Mouse (Mus musculus): ENCODE measurements at regions not wholly inside any gene's neighbourhood (a gene's known extent, or its start where the extent isn't known, plus 50 kb on each side); places are given as distances from the start of the nearest gene placed in this dataset.

GRCm38 (mm10) chr1:133549816-133550215, 60.3 kb downstream of the Snrpe start:
- no peaks in the 10 kb centered on the region; the same call in 1 of the 2 replicates for H3K4me1 ChIP-seq
- no peak overlapping the region for H3K4me2 ChIP-seq
- H3K4me3 ChIP-seq, result no peak overlapping the region
- no peak for ATAC-seq
- no peaks in the 10 kb centered on the region for H3K36me3 ChIP-seq (ENCODE audit: poor library complexity, severe bottlenecking)
- H3K27me3 ChIP-seq, result no peaks in the 10 kb centered on the region
- no peak overlapping the region for H3K9ac ChIP-seq
- H3K9me3 ChIP-seq (replicated peaks), result no peaks in the 10 kb centered on the region
- no peak overlapping the region for H3K27ac ChIP-seq
- WGBS, result 87% methylated on average over 10 of the region's 10 CpGs

DNA sequence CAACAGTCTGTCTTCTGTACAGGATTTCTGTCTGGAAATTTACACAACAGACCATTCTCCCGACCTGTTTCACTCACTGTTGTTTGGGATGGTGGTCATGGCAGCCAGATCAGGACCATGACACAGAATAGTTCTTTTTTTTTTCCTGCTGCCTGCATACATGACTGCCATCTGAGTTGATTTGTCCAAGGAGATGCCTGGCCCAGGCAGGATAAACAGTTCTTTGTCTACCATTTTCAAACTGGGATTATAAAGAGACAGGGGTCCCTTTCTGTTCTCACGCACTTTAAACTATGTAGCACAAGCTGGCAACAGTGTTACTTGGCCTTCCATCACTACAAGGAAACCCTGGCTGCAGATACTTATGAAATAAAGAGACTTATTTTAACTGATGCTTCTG, 61.1 kb downstream of the Snrpe start:
- Histone ChIP-seq H3K27me3 (no peaks in the 10 kb centered on the region), H3K27ac (no peak overlapping the region), H3K9me3 (replicated peaks) (no peaks in the 10 kb centered on the region), H3K36me3 (ENCODE audit: poor library complexity, severe bottlenecking) (no peaks in the 10 kb centered on the region), H3K9ac (no peak overlapping the region), H3K4me1 (no peaks in the 10 kb centered on the region; the same call in 1 of the 2 replicates), H3K4me3 (no peak overlapping the region), H3K4me2 (no peak overlapping the region)
- WGBS, result 32% methylated on average over 2 of the region's 2 CpGs
- ATAC-seq, result no peak

- no peaks in the 10 kb centered on the region for H3K27me3 ChIP-seq
- no peak for ATAC-seq
- no peak overlapping the region for H3K9ac ChIP-seq
- no peaks in the 10 kb centered on the region; the same call in 1 of the 2 replicates for H3K4me1 ChIP-seq
- WGBS, result 83% methylated on average over 3 of the region's 3 CpGs
- H3K4me3 ChIP-seq, result no peak overlapping the region
- no peak overlapping the region for H3K4me2 ChIP-seq
- no peak overlapping the region for H3K27ac ChIP-seq
- H3K9me3 ChIP-seq (replicated peaks), result no peaks in the 10 kb centered on the region
- H3K36me3 ChIP-seq (ENCODE audit: poor library complexity, severe bottlenecking), result no peaks in the 10 kb centered on the region
These were observed 62.5 kb downstream of the Snrpe start for GRCm38 (mm10) chr1:133547541-133547940.

DNA sequence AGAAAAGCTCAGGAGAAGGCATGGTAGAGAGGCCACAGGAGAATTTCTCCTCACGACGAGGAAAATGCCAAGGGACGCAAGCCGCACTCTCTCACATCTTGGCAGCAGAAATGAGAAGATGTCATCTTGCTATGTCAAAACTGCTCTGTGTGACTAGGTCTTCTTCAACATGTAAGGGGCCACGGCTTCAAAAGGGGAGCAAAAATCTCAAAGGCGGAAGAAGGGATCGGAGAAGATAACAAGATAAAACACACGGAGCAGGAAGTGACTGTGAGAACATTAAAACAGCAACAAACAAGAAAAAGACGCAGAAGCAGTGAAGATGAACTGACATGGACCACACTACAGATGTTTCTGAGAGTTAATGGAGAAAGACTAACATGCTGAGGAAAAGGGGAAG, 65.1 kb downstream of the Snrpe start:
- H3K4me2 ChIP-seq, result no peak overlapping the region
- no peaks in the 10 kb centered on the region for H3K27me3 ChIP-seq
- no peak overlapping the region for H3K9ac ChIP-seq
- H3K4me1 ChIP-seq, result no peaks in the 10 kb centered on the region; the same call in 1 of the 2 replicates
- H3K4me3 ChIP-seq, result no peak overlapping the region
- no peaks in the 10 kb centered on the region for H3K36me3 ChIP-seq (ENCODE audit: poor library complexity, severe bottlenecking)
- H3K27ac ChIP-seq, result no peak overlapping the region
- no peaks in the 10 kb centered on the region for H3K9me3 ChIP-seq (replicated peaks)
- 87% methylated on average over 9 of the region's 9 CpGs for WGBS
- ATAC-seq, result no peak

- 89% methylated on average over 10 of the region's 10 CpGs for WGBS
- H3K27me3 ChIP-seq, result no peaks in the 10 kb centered on the region
- H3K4me1 ChIP-seq, result no peaks in the 10 kb centered on the region; the same call in 1 of the 2 replicates
- no peak overlapping the region for H3K27ac ChIP-seq
- H3K36me3 ChIP-seq (ENCODE audit: poor library complexity, severe bottlenecking), result no peaks in the 10 kb centered on the region
- no peak overlapping the region for H3K4me3 ChIP-seq
- no peak for ATAC-seq
- no peak overlapping the region for H3K4me2 ChIP-seq
- no peaks in the 10 kb centered on the region for H3K9me3 ChIP-seq (replicated peaks)
- no peak overlapping the region for H3K9ac ChIP-seq
These were observed 66.3 kb downstream of the Snrpe start for GRCm38 (mm10) chr1:133543751-133544150.

GRCm38 (mm10) chr1:133541996-133542775, 67.9 kb downstream of the Snrpe start:
- WGBS, result 78% methylated on average over 15 of the region's 15 CpGs
- H3K4me3 ChIP-seq, result no peak overlapping the region

GRCm38 (mm10) chr1:133530698-133531097, 79.4 kb downstream of the Snrpe start:
- H3K27ac ChIP-seq, result no peak overlapping the region
- H3K9me3 ChIP-seq (replicated peaks), result no peaks in the 10 kb centered on the region
- H3K4me2 ChIP-seq, result no peak overlapping the region
- ATAC-seq, result no peak
- no peak overlapping the region for H3K9ac ChIP-seq
- H3K4me1 ChIP-seq, result no peaks in the 10 kb centered on the region
- no peaks in the 10 kb centered on the region for H3K27me3 ChIP-seq
- H3K36me3 ChIP-seq (ENCODE audit: poor library complexity, severe bottlenecking), result no peaks in the 10 kb centered on the region
- no peak overlapping the region for H3K4me3 ChIP-seq

More at GRCm38 (mm10) chr1:133541996-133542775, 67.9 kb downstream of the Snrpe start:
- H3K36me3 ChIP-seq (ENCODE audit: poor library complexity, severe bottlenecking), result no peaks in the 10 kb centered on the region
- H3K27me3 ChIP-seq, result no peaks in the 10 kb centered on the region
- no peak for ATAC-seq
- H3K4me2 ChIP-seq, result no peak overlapping the region
- no peak overlapping the region for H3K9ac ChIP-seq
- H3K9me3 ChIP-seq (replicated peaks), result no peaks in the 10 kb centered on the region
- no peaks in the 10 kb centered on the region for H3K4me1 ChIP-seq
- no peak overlapping the region for H3K27ac ChIP-seq

- Histone ChIP-seq H3K36me3 (ENCODE audit: poor library complexity, severe bottlenecking) (no peaks in the 10 kb centered on the region), H3K4me2 (no peak overlapping the region), H3K27ac (no peak overlapping the region), H3K4me3 (no peak overlapping the region), H3K4me1 (no peaks in the 10 kb centered on the region), H3K9me3 (replicated peaks) (no peaks in the 10 kb centered on the region), H3K9ac (no peak overlapping the region), H3K27me3 (no peaks in the 10 kb centered on the region)
- 97% methylated on average over 10 of the region's 10 CpGs for WGBS
- ATAC-seq, result no peak
These were observed 80.3 kb downstream of the Snrpe start for GRCm38 (mm10) chr1:133529817-133530216.

DNA sequence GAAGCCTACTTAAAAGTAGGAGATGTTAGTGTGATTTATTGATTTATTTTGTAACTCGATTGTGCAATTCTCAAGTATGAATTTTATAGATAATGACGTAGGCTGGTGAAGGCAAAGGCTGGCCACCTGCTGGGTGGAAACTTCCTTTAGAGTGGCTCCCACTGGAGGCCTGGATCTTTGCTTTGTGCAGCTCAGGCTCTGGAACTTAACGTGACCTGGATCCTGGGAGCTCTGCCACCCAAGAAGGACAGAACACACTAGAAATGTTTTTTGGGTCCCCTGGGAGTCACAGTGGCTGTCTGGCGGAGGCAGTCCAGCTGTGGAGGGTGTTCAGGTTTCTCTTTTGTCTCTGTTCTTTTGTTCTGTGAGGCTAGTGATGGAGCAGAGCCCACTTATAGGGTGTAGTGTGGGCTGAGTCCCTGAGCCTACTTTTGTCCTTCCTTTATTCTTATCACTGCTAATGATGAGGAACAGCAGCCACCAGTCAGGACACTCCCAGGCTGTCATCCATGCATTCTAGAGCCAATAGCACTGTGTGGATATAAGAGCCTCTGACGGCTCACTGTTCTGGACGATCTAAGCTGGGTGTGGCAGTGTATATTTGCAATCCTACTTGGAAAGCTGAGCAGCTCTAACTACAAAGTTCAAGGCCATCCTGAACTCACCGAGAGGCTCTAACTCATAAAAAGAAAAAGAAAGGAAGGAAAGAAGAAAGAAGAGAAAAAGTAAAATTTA, 82.3 kb downstream of the Snrpe start:
- Histone ChIP-seq H3K9me3 (replicated peaks) (no peaks in the 10 kb centered on the region), H3K27me3 (no peaks in the 10 kb centered on the region), H3K4me3 (no peak overlapping the region), H3K36me3 (ENCODE audit: poor library complexity, severe bottlenecking) (no peaks in the 10 kb centered on the region), H3K4me2 (no peak overlapping the region), H3K9ac (no peak overlapping the region), H3K4me1 (no peaks in the 10 kb centered on the region), H3K27ac (no peak overlapping the region)
- WGBS, result 73% methylated on average over 7 of the region's 7 CpGs
- no peak for ATAC-seq

DNA sequence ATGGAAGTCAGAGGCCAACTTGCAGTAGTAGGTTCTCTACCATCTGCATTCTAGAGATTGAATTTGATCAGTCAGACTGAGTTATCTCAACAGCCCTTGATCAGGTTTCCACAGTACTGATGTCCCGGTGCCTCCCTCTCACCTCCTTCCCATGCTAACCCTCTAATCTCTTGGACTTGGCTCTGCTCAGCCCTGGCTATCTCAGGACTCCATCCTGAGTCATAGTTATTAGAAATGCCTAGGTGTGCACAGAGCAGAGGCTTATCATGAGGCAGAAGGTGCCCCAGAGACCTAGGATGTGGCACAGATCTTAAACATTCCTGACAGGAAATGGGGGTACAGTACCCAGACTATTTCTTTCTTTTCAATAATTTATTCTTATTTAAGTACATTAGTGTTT, 87.3 kb downstream of the Snrpe start:
- WGBS, result 100% methylated on average over 1 of the region's 1 CpGs
- Histone ChIP-seq H3K4me1 (no peaks in the 10 kb centered on the region), H3K27ac (no peak overlapping the region), H3K27me3 (no peaks in the 10 kb centered on the region), H3K9ac (no peak overlapping the region), H3K9me3 (replicated peaks) (no peaks in the 10 kb centered on the region; the same call in 1 of the 2 replicates), H3K4me3 (no peak overlapping the region), H3K4me2 (no peak overlapping the region), H3K36me3 (ENCODE audit: poor library complexity, severe bottlenecking) (no peaks in the 10 kb centered on the region)
- ATAC-seq, result no peak

DNA sequence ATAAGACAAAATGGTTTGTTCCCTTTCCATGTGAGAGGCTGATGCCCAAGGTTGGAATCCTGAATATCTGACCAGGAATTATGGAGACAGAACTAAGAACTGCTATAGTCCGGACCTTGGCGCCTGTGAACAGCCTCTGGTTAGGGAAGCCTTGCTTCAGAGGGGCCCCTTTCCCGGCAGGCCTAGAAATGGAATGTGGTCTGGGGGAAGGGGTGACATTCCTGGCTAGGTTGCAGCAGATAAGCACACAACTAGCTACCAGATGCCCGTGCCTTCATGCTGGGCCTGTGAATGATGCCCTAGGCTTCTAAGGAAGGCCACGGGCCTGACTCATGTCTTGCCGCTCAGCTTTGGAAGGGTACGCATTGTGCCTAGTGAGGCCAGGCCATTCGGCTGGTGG, 89.4 kb downstream of the Snrpe start:
- Histone ChIP-seq H3K4me3 (no peak overlapping the region), H3K27ac (no peak overlapping the region), H3K36me3 (ENCODE audit: poor library complexity, severe bottlenecking) (no peaks in the 10 kb centered on the region), H3K27me3 (no peaks in the 10 kb centered on the region), H3K4me2 (no peak overlapping the region), H3K9me3 (replicated peaks) (no peaks in the 10 kb centered on the region; the same call in 1 of the 2 replicates), H3K4me1 (no peaks in the 10 kb centered on the region), H3K9ac (no peak overlapping the region)
- WGBS, result 86% methylated on average over 8 of the region's 8 CpGs
- no peak for ATAC-seq

DNA sequence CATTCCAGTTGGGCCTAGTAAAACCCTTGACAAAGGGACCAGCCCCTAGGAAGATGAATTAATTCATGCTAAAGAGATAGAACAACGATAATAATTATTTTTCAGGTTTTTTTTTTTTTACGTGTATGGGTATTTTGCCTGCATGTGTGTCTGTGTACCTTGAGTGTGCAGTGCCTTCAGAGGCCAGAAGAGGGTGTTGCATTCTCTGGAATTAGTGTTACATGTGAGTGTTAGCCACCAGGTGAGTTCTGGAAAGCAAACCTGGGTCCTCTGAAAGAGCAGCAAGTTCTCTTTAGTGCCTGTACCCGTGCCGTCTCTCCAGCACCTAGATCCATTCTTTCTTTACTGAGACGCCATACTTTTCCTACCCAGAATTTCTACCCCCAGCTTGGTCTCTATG, 92.8 kb upstream of the Sox13 start:
- no peak overlapping the region for H3K9ac ChIP-seq
- no peak overlapping the region for H3K27ac ChIP-seq
- H3K4me1 ChIP-seq, result no peaks in the 10 kb centered on the region
- H3K36me3 ChIP-seq (ENCODE audit: poor library complexity, severe bottlenecking), result no peaks in the 10 kb centered on the region
- H3K9me3 ChIP-seq (replicated peaks), result no peaks in the 10 kb centered on the region; the same call in 1 of the 2 replicates
- H3K4me2 ChIP-seq, result no peak overlapping the region
- H3K4me3 ChIP-seq, result no peak overlapping the region
- H3K27me3 ChIP-seq, result no peaks in the 10 kb centered on the region
- WGBS, result 93% methylated on average over 5 of the region's 5 CpGs
- ATAC-seq, result no peak
